Mouse (Mus musculus) CD4-positive helper T cell, adult 2 months (primary cell): ENCODE data around the gene Eef2.
"Not testable (repeated sequence)": the region's sequence is repeated elsewhere in the genome, so short reads cannot be mapped to it uniquely, and the experiment has no call there.

Source experiments
- DNase-seq: peaks from one replicate; pipeline ENCODE4 v3.0.0-alpha.2; 2012; ENCODE audit warnings: low read depth, missing footprints, low spot score

The Eef2 gene

DNA sequence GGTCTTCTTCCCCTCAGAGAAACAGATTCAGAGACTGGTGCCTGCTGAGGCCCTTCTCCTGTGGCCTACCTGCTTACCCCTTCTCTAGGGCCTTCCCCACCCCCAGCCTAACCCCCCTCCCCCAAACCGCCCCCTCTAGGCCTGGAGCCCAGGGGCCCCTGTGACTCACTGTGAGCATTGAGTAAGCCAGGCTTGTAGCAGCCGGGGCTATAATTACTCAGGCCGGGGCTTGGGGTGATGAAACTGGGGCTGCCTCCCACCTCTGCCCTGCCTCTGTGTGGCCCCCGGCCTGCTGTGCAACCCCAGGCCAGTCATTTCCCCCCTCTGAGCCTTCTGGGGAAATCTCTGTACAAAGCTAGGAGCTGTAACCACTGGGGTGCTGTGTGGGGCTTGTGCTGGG lies 30.1 kb upstream of the Eef2 start:
- no peak for DNase-seq

DNA sequence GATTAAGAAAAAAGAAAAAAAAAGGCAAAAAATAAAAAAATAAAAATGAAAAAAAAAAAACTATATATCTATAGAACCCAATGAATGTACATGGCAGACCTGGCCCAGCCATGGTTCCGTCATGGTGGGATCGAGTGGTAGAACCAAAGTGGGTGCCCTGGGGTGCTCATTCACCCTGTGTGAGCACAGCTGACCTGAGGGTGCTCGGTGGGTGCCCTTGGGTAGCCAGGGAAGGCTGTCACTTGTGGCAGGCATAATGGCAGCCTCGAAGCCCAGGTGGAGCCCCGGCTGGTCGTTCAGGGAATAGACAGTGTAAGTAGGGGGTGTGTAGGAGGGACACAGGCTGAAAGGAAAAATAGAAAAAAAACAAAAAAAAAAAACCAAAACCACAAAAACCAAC lies 25.2 kb upstream of the Eef2 start:
- DNase-seq, result no peak

DNA sequence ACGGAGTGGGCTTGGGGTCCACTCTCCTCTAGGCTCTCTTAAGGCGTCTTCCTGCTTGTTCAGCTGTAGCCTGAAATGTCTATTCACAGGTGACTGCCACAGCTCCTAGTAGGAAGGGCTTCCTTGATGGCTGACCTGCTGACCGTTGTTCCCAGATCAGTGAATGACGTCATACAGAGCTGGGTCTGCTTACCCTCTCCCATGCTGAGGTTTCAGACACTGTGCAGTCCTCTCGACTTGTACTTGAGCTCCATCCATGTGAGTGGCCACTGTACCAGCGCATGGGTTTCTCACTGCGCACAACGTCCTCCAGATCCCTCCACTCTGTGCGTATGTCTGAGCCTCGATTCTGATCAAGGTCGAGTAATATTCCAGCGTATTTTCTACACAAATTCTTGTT lies 23.8 kb upstream of the Eef2 start:
- no peak for DNase-seq

DNA sequence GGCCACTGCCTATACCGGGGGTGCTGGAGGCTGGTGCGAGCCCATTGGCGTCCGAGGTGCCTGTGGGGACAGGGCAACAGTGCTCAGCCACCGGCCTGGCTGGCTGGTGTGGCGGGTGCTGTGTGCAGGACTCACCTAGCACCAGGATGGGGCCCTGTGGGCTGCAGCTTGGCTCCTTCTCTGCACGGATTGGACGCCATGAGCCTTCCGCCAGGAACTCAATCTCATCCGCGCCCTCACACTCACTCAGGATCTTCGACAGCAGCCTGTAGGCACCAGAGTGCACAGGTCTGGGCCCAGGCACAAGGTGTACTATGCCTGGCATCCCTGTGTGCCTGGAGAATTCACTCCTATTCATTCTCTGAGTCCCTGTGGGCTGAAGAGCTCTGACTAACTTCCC lies 22.1 kb upstream of the Eef2 start:
- no peak for DNase-seq

DNA sequence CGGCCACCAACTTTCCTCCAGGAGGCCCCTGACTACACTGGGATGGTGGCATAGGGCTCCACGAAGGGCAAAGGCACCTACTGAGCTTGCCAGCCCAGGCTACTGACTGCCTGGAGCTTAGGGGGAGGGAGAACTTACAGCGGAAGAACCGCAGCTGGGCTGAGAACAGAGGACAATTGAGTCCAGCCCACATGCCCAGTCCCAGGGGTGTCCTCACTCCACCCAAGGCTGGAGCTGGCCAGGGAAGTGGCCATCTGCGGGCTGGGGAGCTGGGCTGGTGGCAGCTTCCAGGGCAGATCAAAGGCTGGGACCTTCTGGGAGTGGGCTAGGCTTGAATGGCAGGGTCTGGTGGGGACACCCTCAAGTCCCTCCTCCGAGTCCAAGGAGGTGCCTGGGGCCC lies 21.7 kb upstream of the Eef2 start:
- DNase-seq, result no peak

DNA sequence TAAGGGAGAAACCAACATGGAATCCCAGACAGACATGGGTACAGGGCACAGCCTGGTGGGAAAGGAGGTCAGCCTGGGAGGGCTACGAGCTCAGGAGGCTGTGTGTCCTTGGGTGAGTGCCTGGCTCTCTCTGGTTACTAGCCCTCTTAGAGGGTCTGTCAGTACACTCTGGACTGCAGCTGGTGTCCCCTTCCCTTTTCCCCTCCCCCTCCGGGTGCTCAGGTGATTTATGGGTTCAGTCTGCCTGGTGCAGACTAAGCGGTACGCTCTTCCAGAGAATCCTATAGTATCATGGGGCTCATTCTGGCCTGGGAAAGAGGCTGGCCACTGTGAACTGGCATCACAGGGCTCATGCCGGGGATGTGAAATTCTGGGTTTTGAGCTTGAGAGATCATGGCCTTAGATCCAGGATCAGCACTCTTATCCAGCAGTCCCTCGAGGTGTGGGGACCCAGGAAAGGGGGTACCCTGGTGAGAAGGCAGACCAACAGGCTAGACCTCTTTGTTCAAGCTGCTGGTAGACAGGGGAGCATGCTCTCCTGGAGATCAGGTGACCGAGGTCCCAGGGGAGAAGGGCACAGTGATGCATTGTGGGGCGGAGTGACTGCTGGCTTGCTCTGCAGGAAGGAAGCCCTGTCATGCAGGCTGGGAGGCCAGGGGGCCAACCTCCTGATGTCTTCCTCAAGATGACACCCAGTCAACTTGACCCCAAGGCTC lies 14.7 kb upstream of the Eef2 start:
- no peak for DNase-seq

DNA sequence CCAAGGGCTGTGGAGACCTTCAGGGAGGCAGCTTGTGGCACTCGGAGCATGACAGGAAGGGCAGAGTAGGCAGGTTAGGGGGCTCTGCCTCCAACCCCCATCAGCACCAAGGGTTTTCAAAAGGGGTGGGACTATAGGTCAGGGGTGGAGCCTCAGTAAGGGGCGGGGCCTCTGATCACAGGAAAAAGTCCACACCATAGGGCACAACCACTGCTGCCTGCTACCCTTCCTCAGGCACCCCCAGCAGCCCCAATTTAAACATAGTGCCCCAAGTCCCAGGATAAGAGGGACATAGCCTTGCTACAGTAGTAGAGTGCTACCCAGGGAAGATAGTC lies 14.1 kb upstream of the Eef2 start:
- no peak for DNase-seq

DNA sequence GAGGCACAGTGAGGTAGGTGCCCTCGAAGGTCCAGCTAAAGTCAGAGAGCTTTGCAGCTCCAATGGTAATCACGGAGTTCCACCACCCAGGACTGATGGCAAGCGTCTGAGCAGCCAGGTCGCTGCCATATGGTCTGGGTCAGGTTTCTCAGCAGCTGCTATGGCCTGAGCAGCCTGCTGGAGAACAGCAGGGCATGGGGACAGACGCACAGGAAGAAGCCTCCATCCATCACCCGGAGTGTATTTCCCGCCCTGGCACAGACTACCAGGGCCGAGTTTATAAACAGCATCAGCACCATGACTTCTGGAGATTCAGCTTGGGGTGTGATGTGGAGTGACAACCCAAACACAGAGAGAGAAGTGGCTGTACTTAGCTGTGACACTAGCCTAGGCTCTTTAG lies 11.3 kb upstream of the Eef2 start:
- DNase-seq, result no peak

DNA sequence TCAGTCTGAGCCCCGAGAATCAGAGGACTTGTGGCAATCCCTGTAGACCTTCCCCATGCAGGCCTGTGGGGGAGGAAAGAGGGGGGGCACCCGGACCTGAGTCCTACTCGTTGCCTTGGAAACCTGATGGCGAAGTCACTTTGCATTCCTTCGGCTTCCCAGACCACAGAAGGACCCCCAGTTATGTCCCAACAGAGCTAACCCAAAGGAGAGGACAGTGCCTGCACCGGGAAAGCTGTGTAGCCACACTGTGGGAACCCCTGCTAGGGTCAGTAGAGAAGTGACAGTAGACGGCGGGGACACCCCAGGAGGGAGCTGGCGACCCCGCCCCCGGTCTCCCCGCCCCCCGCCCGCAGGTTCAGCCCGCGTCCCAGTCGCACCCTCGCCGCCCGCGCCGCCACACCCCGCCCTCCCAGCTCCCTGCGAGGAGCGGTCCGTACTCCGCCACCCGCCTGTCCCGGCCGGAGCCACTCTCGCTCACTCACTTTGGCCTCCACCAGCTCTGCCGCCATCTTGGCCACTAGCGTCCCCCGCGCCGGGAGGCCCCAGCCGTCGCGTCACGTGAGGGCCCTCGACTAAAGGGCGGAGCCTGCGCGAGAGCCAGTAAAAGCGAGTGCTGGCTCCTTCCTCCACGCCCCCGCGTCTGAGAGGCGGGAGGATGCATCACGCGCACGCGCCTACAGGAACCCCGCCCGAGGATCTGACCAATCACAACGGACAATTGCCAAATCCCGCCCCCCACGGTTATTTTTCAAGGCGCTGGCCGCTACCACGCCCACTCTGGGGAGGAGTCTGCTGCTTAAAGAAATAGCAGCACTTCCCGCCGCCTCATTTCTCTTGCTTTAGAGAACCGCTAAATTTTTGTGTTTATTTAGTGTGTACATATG lies 9.0 kb upstream of the Eef2 start, which contains the start of gene Pias4:
Gene Pias4 (minus strand): TSS at position 724 of the 887 bp plus-strand sequence.
- peak; percentile 100 for DNase-seq

DNA sequence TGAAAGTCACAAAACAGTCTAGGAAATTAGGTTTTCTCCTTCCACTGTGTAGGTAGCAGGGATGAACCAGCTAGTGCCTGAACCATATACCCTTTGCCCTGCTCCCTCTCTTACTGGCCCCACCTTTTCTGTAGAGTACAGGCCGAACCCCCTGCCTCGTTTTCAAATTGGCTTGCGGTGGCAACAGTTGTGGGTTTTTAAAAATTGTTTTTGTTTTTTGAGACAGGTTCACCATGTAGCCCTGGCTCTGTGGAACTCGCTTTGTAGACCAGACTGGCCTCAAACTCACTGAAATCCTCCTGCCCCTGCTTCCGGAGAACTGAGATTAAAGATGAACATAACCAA lies 8.4 kb upstream of the Eef2 start:
- DNase-seq, result no peak

DNA sequence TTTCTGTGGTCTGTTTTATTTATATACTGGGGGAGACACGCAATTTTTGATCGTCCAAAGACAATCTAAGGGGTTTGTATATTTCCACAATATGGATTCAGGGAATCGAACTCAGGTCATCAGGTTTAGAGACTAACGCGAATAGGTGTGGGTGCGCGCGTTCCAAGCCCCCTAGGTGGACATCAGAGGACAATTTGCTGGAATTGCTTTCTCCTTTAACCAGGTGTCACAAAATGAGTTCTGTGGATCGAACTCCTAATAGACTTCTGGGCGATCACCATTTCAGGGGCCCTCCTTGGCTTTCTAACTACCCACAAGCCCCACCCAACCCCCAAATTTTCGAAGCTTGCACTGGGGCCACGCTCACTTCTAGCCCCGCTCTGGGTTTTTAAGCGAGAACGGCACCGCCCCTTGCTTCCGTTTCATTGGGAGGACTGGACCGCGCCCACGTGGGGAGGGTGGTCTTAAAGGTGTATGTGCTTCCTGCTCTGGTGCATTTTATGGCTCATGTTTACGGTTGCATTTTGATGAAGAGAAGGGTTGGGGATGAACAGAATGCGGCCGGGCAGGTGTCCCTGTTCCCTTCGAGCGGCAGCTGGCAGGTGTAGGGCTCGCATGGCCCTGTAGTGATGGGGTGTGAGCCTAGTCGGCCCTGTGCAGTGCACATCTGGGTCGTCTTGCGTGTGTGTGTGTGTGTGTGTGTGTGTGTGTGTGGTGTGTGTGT lies 7.7 kb upstream of the Eef2 start:
- peak; percentile 90 for DNase-seq

DNA sequence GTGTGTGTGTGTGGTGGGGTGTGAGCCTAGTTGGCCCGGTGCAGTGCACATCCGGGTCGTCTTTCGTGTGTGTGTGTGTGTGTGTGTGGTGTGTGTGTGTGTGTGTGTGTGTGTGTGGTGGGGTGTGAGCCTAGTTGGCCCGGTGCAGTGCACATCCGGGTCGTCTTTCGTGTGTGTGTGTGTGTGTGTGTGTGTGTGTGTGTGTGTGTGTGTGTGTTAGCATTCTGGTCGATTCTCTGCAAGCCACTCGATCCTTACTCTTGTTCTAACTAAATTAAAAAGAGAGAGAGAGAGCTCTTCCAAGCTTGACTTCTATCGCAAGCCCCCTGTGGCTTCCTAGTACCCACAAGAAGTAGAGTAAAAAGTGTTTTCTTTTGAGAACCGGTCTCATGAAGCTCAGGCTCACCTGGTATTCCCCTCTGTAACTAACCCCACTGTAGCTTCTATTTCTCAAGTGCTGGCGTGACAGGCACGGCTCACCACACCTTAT lies 7.0 kb upstream of the Eef2 start:
- peak; percentile 86 for DNase-seq

DNA sequence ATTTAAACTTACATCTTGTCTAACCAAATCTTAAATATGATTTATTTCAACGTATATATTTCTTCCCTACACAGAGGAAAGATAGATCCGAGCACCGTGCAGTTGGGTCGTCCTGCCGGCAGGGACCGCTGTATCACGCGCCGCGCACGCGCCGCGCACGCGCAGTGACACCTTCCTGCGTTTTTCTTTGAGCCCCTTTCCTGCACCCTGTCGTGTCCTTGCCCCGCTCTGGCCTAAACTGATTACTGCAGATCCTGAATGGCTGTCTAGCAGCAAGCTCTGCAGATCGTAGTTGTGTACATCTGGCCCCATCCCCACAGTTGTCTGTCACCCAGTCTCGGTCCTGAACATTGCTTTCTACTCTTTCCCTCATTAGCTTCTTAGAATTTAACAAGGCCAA lies 3.3 kb upstream of the Eef2 start:
- peak; percentile 89 for DNase-seq

DNA sequence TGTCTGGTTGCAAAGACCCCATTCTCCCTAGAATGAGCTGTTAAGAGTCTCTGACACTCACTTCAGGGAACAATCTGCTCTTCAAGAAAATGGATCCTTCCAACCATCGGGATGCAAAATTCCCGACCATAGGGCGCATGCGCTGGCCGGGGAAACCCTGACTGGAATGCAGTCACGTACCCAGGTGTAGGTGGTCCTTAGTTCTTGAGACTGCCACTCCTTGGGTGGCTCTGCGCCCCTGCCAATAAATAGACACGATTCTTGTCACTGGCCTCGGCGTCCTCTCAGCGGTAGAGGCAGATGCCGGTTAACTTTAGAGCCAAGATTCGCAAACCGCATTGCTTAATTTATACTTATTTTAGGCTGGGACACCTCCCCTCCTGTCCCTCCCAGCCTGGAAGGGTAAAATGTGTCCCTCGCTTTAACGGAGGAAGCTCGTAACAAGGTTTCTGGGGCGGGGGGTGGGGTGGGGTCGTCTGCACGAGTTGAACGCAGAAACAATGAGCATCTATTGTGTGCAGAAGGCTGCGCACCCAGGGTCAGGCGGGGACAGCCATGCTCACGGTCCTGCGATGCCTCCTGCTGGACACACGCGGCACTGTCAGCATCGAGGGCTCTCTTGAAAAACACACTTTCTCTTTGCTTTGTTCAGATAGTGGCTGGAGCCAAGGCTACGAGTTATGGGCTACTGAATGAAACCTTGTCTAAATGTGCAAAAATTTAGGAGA lies 1.6 kb upstream of the Eef2 start:
- DNase-seq, result peak; percentile 86

DNA sequence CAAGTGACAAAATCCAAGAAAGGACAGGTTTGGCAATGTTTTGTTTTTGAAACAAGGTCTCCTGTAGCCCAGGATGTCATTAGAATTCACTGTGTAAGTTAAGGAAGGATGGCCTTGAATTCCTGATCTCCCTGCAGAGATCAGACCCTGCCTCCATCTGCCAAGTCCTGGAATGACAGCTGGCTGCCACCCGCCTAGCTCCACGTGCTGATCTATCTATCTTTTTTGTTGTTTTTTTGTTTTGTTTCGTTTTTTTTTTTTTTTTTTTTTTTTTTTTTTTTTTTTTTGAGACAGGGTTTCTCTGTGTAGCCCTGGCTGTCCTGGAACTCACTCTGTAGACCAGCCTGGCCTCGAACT lies 1.1 kb upstream of the Eef2 start:
- DNase-seq, result not testable (repeated sequence)

DNA sequence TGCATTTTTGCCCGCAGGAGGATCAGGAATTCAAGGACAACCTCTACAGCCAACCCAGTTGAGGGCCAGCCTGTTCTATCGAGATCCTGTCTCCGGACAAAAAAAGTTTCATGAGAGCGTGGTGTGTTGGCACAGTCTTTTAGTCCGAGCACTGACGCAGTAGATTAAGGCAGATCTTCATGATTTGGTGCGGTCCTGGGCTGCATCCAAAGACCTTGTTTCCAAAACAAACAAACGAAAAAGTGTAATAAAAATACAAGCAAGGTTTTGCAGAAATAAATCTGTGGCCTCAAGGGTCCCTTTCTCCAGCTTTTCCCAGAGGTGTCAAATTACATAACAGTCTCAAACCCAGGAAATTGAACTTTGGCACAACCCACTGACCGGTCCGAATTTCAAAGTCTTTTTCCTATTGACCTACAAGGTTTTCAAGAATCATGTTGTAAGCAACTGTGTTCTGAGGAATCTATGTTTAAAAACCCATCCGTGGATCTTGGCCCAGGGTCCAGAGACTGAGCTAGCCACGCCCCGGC lies 430 bp upstream of the Eef2 start:
- peak; percentile 48 for DNase-seq

DNA sequence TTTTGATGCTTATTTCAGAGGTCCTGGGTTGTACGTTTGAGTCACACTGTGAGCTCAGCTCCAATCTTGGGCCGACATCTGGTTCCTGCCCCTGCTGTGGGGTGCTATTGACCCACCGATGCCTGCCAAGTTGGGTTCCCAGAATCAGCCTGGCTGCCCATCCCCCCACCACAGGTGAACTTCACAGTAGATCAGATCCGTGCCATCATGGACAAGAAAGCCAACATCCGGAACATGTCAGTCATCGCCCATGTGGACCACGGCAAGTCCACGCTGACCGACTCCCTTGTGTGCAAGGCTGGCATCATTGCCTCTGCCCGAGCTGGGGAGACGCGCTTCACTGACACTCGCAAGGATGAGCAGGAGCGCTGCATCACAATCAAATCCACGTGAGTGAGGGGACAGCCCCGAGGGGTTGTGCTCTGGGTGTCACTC lies 1.1 kb downstream of the Eef2 start:
- peak; percentile 51 for DNase-seq

DNA sequence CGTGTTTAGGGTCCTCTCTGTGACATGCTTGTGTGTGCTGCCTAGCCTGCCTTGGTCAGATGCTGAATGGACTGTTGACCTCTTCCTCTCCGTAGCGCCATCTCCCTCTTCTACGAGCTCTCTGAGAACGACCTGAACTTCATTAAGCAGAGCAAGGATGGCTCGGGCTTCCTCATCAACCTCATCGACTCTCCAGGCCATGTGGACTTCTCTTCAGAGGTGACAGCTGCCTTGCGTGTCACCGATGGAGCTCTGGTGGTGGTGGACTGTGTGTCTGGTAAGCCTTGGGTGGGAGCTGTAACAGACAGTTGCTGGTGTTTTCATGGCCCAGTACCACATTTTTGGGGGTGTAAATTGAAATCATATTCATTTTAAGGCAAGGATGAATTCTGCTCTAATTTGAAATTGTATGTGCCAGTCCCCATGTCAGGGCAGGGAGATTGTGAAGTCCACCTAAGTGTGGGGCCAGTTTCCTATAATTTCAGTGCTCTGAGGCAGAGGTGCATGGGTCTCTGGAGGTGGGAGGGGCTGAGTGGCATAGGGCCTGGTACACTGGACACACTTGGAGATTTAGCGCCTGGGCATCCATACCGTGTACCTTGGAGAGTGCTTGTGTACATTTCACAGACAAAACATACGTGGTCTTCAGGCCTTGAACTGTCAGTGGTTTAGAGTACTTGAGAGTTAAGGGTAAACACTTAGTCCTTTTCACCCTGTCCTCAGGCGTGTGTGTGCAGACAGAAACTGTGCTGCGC lies 1.7 kb downstream of the Eef2 start:
- DNase-seq, result no peak

DNA sequence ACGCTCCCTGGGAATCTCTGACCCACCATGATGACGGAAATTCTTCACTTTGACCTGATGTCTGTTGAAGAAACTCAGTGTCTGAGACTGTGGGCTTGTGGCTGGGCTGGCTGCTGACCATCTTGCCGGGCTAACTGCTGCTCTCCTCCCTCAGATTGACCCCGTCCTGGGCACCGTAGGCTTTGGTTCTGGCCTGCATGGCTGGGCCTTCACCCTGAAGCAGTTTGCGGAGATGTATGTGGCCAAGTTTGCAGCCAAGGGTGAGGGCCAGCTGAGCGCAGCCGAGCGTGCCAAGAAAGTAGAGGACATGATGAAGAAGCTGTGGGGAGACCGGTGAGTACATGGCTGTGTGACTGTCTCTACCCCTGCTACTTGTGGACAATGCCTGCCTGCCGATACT lies 2.5 kb downstream of the Eef2 start:
- no peak for DNase-seq

DNA sequence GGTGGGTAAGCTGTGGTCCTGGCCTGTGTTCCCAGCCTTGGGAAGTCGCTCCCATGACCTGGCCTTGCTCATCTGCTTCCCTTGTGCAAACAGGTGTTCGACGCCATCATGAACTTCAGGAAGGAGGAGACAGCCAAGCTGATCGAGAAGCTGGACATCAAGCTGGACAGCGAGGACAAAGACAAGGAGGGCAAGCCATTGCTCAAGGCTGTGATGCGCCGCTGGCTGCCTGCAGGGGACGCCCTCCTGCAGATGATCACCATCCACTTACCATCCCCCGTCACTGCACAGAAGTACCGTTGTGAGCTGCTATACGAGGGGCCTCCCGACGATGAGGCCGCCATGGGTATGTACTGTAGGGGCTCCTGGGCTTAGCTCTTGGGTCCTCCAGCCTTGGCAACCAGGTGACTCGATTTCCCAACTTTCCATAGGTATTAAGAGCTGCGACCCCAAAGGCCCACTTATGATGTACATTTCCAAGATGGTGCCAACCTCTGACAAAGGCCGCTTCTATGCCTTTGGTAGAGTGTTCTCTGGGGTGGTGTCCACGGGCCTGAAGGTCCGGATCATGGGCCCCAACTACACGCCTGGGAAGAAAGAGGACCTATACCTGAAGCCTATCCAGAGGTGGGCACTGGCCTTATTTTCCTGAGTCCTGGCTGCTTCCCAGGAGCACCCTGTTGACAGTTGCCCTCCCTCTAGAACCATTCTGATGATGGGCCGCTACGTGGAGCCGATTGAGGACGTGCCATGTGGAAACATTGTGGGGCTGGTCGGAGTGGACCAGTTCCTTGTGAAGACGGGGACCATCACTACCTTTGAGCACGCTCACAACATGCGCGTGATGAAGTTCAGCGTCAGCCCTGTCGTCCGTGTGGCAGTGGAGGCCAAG lies 3.3 kb downstream of the Eef2 start:
- peak; percentile 43 for DNase-seq
